Mouse (Mus musculus): ENCODE data around the gene Dnah6.

Gene Dnah6

GRCm38 (mm10) chr6:73228408-73228807 lies 7.0 kb upstream of the Dnah6 start:
- no peak for DNase-seq (ENCODE audit: low read depth, low spot score)

GRCm38 (mm10) chr6:73227376-73228158 lies 6.1 kb upstream of the Dnah6 start:
- DNase-seq (ENCODE audit: low read depth, low spot score) = peak; percentile 34

- DNase-seq (ENCODE audit: low read depth, low spot score) = no peak
Observed at GRCm38 (mm10) chr6:73222841-73223526, 1.5 kb upstream of the Dnah6 start.

GRCm38 (mm10) chr6:73221958-73222735 lies 696 bp upstream of the Dnah6 start:
- no peak for DNase-seq (ENCODE audit: low read depth, low spot score)

GRCm38 (mm10) chr6:73211602-73212001 lies 9.8 kb downstream of the Dnah6 start:
- DNase-seq (ENCODE audit: low read depth, low spot score) = no peak

- DNase-seq (ENCODE audit: low read depth, low spot score) = no peak
Observed at GRCm38 (mm10) chr6:73211036-73211435, 10.4 kb downstream of the Dnah6 start.

GRCm38 (mm10) chr6:73210445-73210972 lies 10.9 kb downstream of the Dnah6 start:
- DNase-seq (ENCODE audit: low read depth, low spot score) = peak; percentile 5

- no peak for DNase-seq (ENCODE audit: low read depth, low spot score)
Observed at GRCm38 (mm10) chr6:73209598-73209997, 11.9 kb downstream of the Dnah6 start.

GRCm38 (mm10) chr6:73204937-73205336 lies 16.5 kb downstream of the Dnah6 start:
- no peak for DNase-seq (ENCODE audit: low read depth, low spot score)

- DNase-seq (ENCODE audit: low read depth, low spot score) = no peak
Observed at GRCm38 (mm10) chr6:73203724-73204123, 17.7 kb downstream of the Dnah6 start.

GRCm38 (mm10) chr6:73195291-73195690 lies 26.2 kb downstream of the Dnah6 start:
- DNase-seq (ENCODE audit: low read depth, low spot score) = no peak

- no peak for DNase-seq (ENCODE audit: low read depth, low spot score)
Observed at GRCm38 (mm10) chr6:73190756-73191155, 30.7 kb downstream of the Dnah6 start.

GRCm38 (mm10) chr6:73184276-73184675 lies 37.2 kb downstream of the Dnah6 start:
- no peak for DNase-seq (ENCODE audit: low read depth, low spot score)

GRCm38 (mm10) chr6:73182987-73183386 lies 38.5 kb downstream of the Dnah6 start:
- no peak for DNase-seq (ENCODE audit: low read depth, low spot score)

- DNase-seq (ENCODE audit: low read depth, low spot score) = no peak
Observed at GRCm38 (mm10) chr6:73182410-73182809, 39.0 kb downstream of the Dnah6 start.

GRCm38 (mm10) chr6:73182006-73182405 lies 39.4 kb downstream of the Dnah6 start:
- DNase-seq (ENCODE audit: low read depth, low spot score) = no peak

- DNase-seq (ENCODE audit: low read depth, low spot score) = no peak
Observed at GRCm38 (mm10) chr6:73175156-73175555, 46.3 kb downstream of the Dnah6 start.

GRCm38 (mm10) chr6:73167230-73167629 lies 54.2 kb downstream of the Dnah6 start:
- peak; percentile 7 for DNase-seq (ENCODE audit: low read depth, low spot score)

- no peak for DNase-seq (ENCODE audit: low read depth, low spot score)
Observed at GRCm38 (mm10) chr6:73162958-73163357, 58.5 kb downstream of the Dnah6 start.

GRCm38 (mm10) chr6:73161338-73161737 lies 60.1 kb downstream of the Dnah6 start:
- no peak for DNase-seq (ENCODE audit: low read depth, low spot score)

- no peak for DNase-seq (ENCODE audit: low read depth, low spot score)
Observed at GRCm38 (mm10) chr6:73155455-73155854, 66.0 kb downstream of the Dnah6 start.

- peak; percentile 55 for DNase-seq (ENCODE audit: low read depth, low spot score)
Observed at GRCm38 (mm10) chr6:73153675-73154074, 67.8 kb downstream of the Dnah6 start.

All from A20 (cell line).